Mouse (Mus musculus): ENCODE measurements at regions not wholly inside any gene's neighbourhood (a gene's known extent, or its start where the extent isn't known, plus 50 kb on each side); places are given as distances from the start of the nearest gene placed in this dataset.

GRCm38 (mm10) chr6:51016441-51017070 is 362.3 kb upstream of the Npvf start:
- DNase-seq = no peak

DNA sequence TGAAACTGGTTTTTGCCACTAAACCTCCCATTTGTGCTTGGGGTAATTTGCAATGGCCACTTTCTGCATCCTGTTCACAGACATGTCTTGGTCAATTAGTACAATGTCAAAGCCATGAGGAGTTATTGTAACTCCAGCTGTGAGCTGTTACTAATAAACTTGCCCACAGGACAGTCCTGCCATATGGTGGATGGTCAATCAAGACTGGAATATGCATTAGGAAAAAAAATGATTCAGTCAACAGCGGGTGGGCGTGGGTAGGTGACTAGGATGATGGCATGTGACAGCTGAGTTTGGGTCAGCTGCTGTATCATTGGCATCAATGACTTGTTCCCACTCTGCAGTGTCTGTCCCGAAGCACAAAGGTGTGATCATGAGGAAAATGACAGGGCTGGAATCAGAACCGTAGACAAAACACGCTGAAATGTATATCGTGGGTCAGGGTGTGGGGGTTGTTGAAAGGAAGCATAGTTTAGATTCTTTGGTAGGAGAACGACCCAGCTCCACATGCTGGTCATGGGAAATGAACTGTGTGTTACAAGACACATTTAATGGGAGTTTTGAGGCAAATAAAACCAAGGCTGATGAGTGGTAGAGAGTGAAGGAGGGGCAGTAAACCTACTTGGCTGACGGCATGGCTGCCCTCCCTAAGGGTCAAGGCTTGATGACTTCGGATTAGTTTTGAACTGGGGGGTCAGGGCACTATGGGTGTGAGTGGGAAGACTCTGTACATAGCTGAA is 363.2 kb upstream of the Npvf start:
- no peak for DNase-seq

DNA sequence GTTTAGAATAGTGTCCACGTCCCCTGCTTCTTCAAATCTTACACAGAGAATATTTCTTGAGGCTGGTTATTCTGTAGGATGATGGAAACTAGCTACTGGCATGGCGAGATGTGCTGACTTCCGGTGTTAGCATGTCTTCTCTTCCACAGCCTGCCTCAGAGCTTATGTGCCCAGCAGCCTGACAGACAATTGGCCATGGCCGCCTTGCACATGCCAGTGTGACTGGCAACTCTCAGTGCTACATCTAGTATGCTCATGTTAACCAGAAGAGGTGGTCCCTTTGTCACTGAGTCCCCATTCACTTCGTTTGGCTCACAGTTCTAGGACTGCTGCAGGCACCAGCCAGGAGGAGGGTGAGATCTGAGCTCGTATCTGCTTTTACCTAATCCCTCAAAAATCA is 367.0 kb upstream of the Npvf start:
- DNase-seq = no peak

DNA sequence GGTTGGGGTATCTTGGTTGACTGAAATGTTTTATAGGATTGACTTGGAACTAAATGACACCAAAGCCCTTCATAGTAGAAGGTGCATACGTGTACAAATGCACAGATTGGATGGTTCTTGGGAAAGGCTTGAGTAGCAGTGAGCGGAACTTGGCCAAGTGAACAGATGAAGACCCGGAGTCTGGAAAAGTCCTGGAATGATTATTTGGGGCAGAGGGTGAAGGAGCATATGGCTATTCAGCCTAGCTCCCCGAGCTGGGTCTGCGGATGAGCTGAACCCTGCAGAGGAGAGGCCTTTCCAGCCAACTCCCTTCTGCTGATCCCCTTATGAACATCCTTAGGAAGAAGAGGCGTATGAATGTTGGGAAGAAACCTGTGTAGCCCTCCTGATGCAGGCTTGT is 369.1 kb upstream of the Npvf start:
- DNase-seq = no peak

DNA sequence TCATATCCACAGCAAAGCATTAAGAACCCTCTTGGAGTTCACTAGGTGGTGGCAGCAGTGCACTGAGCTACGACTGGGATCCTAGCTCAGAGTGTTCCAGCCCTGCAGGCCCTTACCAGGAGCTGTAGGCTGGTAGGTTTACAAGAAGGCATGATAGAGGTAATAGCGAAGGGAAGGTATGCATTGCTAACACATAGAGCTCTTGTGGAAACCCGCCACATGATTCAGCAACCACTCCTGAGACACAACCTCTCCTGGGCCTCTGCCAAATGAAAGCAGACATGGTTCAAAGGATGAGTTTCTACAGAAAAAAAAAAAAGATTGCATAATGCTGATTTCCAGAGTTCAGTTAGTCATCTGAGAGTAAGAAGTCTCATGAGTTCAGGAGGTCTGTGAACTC is 370.5 kb upstream of the Npvf start:
- no peak for DNase-seq

GRCm38 (mm10) chr6:51025411-51025810 is 371.2 kb upstream of the Npvf start:
- no peak for DNase-seq

DNA sequence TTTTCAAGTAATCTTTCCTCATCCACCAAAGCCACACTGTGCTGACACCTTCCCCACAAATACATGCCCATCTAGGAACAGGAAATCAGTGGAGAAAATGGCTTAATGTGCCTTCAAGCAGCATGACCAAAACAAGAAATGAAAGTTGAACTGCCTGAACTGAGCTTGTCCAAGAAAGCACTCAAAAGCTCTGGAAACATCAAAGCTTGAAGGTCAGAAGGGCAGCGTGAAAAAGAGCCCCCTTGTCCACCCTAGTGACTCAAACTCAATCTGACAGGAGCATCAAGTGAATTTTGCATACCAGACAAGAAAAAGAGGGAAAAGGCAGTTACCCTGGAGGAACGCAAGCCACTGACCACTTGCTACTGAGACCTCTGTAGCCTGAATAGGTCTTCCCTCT is 373.1 kb upstream of the Npvf start:
- DNase-seq = no peak

DNA sequence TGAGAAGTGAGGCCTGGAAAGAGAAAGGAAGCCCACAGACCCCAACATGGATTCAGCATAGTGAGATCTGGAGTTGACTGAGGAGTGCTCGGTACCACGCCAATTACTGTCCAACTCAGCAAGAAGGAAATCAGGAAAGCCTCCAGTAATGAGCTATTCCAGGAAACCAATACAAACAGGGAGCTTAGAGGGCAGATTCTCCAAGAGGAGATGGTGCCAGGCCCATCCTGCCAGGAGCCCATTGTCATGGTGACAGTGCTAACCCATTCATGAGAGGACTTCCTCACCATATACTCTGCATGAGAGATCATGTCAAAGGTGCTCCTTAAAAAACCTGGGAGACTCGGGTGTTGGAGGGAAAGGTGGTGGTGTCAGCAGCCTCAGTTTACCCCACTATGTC is 375.3 kb upstream of the Npvf start:
- DNase-seq = no peak

DNA sequence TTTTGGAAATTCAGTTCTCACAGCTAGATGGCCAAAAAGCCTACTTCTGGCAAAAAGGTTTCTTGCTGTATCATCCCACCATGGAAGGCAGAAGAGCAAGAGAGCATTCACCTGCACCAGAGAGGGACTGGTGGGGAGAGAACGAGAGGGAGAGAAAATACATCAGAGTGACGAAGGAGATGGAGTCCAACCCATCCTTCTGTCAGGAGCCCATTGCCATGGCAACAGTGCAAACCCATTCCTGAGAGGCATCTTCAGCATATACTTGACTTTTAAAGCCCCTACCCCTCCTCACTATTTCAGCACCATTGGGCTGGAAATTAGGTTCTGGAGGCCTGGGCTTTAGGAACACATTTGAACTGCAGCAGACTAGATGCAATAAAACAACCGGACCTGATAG is 375.7 kb upstream of the Npvf start:
- no peak for DNase-seq

DNA sequence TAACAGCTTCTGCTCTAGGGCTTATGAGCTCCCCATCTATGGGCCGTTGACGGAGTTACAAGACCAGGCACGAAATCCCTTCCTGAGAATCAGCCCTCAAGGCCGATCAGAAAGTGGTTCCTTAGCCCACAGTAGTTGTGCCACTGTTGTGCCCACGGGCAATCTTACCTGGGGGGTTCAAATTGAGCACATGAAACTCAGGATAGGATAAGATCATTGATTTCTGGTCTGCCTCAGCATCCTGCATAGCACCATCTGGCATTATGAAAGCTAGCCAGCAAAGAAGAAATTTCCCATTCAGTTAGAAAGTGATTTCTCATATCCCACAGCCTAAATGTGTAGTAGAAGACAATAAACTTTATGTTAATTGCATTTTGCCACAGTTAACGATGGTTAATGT is 379.6 kb upstream of the Npvf start:
- no peak for DNase-seq

DNA sequence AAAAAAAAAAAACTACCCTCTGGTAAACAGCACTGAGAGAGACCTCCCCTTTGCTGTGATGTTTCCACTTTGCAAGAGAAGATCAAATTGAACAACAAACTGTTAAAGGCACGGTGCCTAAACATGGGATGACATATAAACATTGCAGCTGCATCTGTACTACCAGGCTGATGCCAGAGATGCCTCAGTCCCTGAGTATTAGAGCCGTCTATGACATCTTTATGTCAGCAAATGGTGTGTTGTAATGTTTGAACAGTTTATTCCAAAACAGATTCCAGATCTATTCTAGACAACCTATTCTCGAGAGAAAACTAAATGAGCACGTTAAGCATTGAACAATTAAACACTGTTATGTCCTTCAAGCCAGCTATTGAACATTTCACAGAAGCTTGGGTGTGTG is 381.8 kb upstream of the Npvf start:
- DNase-seq = no peak

- no peak for DNase-seq
These were observed 382.3 kb upstream of the Npvf start for GRCm38 (mm10) chr6:51036553-51036952.

- DNase-seq = no peak
These were observed 382.7 kb upstream of the Npvf start for GRCm38 (mm10) chr6:51036956-51037355.

- no peak for DNase-seq
These were observed 385.4 kb upstream of the Npvf start for GRCm38 (mm10) chr6:51039486-51040180.

GRCm38 (mm10) chr6:51043970-51044369 is 388.5 kb upstream of the Nfe2l3 start:
- no peak for DNase-seq

DNA sequence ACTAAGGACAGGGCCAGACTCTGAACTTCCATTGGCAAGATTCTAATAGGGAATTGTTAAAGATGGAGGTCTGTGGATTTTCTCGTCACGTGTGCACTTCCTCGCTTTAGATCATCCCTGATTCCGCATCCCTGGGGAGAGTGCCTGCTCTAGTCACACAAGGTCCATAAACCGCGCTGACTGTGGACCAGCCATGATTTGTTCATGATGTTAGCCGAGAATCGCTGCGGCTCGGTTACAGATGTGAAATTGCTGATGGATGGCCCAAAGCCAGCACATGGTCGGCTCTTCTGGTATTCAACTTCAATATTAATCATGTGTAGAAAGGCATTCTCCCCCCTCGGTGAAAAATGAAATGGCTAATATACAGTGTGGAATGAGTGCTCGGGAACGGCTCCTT is 387.6 kb upstream of the Nfe2l3 start:
- no peak for DNase-seq

DNA sequence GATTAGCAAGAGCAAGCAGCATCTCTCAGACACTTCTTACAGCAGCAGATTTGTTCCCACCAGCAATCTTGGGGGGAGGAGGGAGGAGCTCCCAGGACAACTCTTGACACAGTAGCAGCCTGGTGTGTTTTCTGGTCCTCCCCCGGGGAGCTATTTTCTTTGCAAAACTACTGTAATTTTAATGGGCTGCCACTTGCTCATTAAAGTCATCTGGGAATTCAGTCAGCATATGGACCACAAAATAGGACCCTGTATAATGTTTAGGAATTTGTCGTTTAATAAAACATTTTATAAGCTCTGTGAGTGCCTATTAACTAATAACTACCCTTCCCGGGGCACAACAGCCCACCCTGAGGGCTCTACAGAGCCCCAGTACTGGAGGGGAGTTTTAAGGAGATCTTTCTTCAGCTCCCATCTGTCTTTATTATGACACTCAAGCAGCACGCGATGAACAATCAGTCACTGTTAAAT is 380.0 kb upstream of the Nfe2l3 start:
- no peak for DNase-seq

DNA sequence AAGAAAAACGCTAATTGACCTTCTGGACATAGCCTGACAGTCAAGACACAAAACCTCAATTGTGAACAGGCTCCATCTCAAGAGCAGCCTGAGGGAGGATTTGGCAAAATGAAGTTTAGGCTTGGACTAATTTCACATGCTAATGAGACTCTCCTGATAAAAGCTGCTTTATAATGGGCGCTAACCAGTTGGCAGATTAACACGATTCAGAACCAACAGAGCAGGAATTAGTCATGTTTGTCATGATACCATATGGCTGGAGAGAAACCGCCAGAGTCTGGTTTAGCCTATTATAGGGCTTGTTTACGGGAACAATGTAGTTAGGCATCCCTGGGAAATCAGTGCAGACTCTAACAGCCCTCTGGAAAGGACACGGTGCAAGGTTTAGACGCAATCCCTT is 375.2 kb upstream of the Nfe2l3 start:
- DNase-seq = no peak

DNA sequence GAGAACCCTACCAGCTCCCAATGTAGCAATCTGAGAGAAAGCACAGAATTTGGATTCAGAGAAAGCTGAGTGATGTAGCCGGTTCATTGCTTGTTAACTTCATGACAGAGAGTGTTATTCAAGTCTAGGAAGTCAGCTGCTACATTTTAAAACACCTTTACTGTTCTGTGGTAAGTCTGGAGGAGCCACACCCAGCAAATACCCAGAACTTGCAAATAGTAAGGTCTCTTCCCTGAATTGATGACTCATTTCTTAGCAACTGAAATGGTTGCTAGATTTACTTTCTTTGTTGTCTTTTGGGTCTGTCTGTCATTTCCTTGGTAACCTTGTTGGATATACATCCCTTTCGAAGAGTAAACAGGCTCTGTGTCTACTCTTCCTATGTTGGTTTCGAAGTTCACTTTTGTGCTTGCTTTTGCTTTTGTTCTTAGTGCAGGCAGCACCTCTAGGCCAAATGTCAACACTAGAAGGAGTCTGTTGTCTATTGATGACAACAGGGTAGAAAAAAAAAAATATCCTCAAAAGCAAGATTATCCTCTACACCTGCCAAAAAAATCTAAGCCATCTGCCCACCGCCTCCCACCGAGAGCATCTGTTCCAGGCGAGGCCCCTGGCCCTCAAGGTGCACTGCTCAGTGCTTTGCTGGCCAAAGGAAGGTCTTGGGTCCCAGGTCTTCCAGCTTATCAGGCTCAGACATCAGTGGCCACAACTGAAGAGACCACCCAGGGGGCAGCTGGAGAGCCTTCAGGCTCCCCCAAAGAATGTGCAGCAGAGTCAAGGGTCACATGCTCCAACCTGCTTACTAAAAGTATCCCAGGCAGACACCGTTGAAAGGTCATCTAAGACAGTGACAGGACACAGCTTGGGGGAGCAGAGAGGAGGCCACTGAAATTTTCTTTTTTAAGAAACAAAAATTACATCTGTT is 372.3 kb upstream of the Nfe2l3 start:
- DNase-seq = no peak

GRCm38 (mm10) chr6:51060848-51061535 is 371.5 kb upstream of the Nfe2l3 start:
- no peak for DNase-seq

DNA sequence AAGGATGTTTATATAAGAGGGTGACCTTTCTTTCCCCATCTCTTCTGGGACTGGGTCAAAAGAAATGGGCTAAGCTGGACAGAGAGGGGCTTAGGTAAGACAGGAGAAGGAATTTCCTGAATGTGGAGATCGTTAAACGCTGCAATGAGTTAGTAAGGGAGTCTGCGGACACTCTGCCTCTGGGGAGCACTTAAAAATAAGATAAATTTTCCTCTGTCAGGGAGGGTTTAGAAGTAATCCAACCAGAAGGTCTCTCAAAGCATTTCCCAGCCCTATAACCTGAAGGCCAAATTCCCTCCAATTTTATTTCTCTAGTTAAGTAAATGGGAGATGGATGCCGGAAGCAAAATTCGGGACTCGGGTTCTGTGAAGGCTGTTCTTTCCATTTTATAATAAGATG is 367.3 kb upstream of the Nfe2l3 start:
- no peak for DNase-seq

- DNase-seq = no peak
These were observed 365.1 kb upstream of the Nfe2l3 start for GRCm38 (mm10) chr6:51067332-51067731.

Data from thymus, postnatal 36 days (tissue).